Mouse (Mus musculus) thymus, postnatal 4 days (tissue): ENCODE results near the gene Tmem52.
"Not testable (repeated sequence)": the region's sequence is repeated elsewhere in the genome, so short reads cannot be mapped to it uniquely, and the experiment has no call there.

ENCODE experiments used
- DNase-seq: peaks from one replicate; pipeline ENCODE4 v3.0.0; 2021

The Tmem52 gene

GRCm38 (mm10) chr4:155468952-155469351 lies at the start of gene Tmem52:
Gene Tmem52 (plus strand): TSS chr4:155469114.
- DNase-seq, result peak; percentile 66

- DNase-seq, result no peak
These were observed 48.8 kb upstream of the Tmem52 start for GRCm38 (mm10) chr4:155420137-155420536.

DNA sequence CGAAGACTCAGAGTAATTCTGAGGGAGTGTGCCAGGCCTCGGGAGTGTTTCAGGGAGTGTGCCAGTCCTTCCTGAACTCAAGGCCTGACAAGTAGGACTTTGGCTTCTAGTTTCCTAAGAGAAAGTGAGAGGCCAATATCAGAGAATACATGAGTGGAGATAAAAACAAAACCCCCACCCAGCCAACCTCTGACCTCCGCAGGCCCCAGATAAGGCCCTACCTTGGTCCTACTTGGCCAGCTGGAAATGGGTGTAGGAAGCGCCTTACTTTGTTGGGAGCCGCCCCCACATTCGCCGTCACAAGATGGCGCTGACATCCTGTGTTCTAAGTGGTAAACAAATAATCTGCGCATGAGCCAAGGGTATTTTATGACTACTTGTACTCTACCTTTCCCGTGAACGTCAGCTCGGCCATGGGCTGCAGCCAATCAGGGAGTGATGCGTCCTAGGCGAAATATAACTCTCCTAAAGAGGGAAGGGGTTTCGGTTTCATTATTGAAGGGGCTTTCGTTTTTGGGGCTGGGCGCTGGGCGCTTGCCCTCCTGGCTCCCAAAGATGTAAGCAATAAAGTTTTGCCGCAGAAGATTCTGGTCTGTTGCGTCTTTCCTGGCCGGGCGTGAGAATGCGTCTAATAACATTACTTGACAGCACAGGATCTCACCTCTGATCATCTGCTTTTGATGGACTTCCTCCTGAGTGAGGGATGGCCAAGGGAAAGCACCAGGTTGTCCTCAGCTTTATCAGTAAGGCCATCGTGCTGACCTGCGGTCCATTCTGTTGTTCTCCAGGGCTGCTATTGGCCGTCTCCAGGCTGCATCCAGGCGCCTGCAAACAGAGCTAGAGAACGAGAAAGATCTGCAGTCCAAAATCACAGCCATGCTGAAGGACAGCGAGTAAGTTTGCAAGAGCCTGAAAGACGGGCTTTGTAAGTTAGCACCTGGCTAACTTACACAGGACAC lies 47.2 kb upstream of the Tmem52 start:
- DNase-seq, result not testable (repeated sequence)

GRCm38 (mm10) chr4:155423988-155424387 lies 44.9 kb upstream of the Tmem52 start:
- DNase-seq, result no peak

DNA sequence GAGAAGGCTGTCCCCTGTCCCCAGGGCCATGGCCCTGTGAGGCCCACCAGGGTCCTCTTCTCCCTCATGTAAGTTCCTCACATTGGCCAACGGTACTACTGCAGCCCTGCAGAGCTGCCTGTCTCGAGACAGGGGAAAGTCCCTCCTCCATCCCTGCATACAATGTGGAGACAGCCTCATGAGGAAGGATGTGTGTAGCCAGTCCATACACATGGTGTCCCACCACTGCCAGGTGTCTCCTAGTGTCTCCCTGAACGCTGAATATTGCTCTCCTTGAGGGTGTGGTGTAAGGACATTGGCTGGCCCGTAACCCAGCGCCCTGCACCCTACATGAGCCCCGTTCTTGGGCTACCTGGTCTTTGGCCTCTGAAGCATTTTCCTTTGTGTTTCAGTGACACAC lies 42.6 kb upstream of the Tmem52 start:
- DNase-seq, result peak; percentile 35

DNA sequence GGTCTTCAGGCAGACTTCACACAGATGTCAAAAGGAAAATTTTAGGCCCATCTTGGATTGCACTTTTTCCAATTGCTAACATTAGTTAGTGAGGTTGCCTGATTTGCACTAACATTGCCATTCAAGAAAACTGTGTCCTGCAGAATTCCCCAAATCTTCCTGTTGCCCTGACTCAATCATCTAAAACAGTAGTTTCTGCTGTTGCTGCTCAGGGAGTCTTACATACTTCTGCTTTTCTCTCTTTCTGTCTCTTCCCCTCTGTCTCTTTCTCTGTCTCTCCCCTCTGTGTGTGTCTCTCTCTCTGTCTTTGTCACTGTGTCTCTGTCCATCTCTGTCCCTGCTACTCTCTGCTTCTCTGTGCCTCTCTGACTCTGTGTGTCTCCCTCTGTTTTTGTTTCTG lies 40.5 kb upstream of the Tmem52 start:
- no peak for DNase-seq

DNA sequence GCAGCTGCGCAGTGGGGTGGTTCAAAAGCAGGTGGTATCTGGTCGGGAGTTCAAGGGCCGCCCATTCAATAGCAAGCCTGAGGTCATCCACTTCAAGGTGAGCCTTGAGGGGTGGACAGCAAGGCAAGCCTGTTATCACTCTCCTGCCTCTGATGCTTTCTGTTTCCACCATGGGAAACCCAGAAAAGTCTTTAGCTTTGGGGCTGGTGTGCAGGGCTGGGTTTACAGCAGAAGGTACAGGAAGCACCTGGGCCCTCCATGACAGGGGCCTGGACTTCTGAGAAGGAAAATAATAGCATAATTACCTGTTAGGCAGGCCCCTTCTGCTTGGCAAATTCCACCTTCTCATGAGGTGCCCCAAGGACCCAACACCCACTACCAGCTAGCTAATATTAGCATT lies 39.7 kb upstream of the Tmem52 start:
- DNase-seq, result no peak

DNA sequence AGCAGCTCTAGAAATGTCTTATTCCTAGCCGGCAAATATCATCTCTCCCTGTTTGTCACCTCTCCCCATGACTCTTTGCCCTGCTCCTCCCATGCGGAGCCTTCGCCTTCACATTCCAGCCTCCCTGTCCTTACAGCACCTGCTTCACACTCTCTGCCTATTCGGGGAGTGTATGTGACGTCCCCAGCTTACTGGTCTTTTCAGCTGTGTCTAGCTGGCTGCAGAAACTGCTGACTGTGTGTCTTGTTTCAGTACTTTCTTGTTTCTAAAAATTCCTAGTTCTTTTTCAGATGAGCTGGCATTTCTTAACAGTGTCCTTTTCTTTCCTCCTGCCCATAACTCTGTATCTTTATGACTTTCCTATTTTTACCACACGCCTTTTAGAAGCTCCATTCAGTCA lies 36.6 kb upstream of the Tmem52 start:
- DNase-seq, result no peak

DNA sequence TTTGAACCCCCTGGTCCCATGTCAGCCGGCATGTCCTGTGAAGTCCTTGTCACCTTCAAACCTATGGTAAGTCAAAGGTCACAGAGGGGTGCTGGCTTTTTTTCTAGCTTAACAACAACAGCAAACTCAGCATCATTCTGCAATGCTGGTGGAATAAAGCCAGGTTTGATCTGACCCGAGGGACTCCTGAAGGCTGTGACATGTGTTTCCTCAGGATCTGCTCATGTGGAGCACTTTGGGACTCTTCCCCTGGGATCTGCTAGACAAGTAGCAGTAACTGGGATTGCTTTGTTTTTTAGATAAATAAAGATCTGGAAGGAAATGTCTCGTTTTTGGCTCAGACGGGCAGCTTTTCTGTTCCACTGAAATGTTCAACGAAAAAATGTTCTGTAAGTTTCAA lies 34.9 kb upstream of the Tmem52 start:
- no peak for DNase-seq

- peak; percentile 39 for DNase-seq
These were observed 26.1 kb upstream of the Tmem52 start for GRCm38 (mm10) chr4:155442808-155443207.

GRCm38 (mm10) chr4:155451597-155451996 lies 17.3 kb upstream of the Tmem52 start:
- no peak for DNase-seq

GRCm38 (mm10) chr4:155458575-155458974 lies 10.3 kb upstream of the Tmem52 start:
- no peak for DNase-seq

DNA sequence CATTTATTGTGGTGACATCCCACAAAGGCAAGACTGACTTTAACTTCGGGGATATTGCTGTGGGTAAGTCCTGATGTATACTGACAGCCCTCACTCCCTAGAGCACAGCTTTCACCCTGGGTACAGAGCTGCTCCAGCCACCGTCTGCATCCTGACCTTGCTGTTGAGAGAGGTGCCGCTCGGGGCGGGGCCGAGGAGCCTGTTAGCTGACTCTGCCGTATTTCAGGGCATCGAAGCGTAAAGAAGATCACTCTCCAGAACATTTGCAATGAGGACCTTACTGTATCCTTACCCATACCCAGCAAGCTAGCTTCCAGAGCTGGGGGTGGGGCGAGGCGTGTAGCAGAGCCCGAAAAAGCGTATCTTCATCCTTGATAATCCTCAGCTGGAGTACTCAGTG lies 5.9 kb upstream of the Tmem52 start:
- DNase-seq, result no peak

GRCm38 (mm10) chr4:155463611-155464010 lies 5.3 kb upstream of the Tmem52 start:
- DNase-seq, result no peak

GRCm38 (mm10) chr4:155464061-155464460 lies 4.9 kb upstream of the Tmem52 start:
- no peak for DNase-seq

- DNase-seq, result no peak
These were observed 3.3 kb upstream of the Tmem52 start for GRCm38 (mm10) chr4:155465607-155466006.

- no peak for DNase-seq
These were observed 2.8 kb upstream of the Tmem52 start for GRCm38 (mm10) chr4:155466080-155466479.

GRCm38 (mm10) chr4:155467237-155468010 lies 1.5 kb upstream of the Tmem52 start:
- no peak for DNase-seq

- DNase-seq, result no peak
These were observed 812 bp downstream of the Tmem52 start for GRCm38 (mm10) chr4:155469590-155470262.

- DNase-seq, result no peak
These were observed 1.5 kb downstream of the Tmem52 start for GRCm38 (mm10) chr4:155470263-155470953.

DNA sequence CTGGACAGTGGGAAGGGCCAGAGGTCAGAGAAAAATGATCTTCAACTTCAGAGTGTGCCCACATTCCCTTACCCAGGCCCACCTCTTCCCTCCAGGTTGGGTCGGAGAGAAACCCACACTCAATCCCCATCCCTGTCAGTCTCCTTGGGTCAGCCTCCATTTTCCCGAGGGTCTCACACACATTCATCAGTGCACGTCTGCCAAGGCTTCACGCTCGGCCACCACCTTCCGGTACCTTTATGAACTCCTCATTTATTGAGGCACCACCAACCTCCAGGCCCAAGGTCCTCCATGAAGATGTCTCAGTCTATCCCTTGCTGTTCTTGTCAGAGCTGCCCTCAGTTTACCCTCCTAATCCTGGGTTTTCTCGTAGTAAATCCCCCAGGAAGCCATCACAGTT lies 2.1 kb downstream of the Tmem52 start:
- no peak for DNase-seq

- DNase-seq, result no peak
These were observed 2.5 kb downstream of the Tmem52 start for GRCm38 (mm10) chr4:155471406-155471805.
